Mouse (Mus musculus) frontal cortex, adult 2 months (tissue): ENCODE results near the gene Wfikkn2. TPM values are rescaled to one million over a fixed set of nuclear protein-coding genes. Genes with fewer than 3 reads are reported as not detected.

ENCODE experiments used
- DNase-seq, 2 experiments: peaks; one replicate each; pipeline ENCODE4 v3.0.0; 2022; ENCODE audit warnings: low spot score in 1 of 2; ENCODE audit errors: extremely low spot score in 1 of 2
- polyA plus RNA-seq: library from polyadenylated mRNA; depleted of rRNA; stranded (reverse); fragments of >200 nt; gene quantifications from 2 replicates; pipeline ENCODE4 v1.2.3, GENCODE M21; 2012; rRNA removed

Gene Wfikkn2
- polyA plus RNA-seq, 1 experiment, result 1.3 TPM

GRCm38 (mm10) chr11:94198405-94199146, 47.2 kb downstream of the Wfikkn2 start:
- DNase-seq, result no peak

GRCm38 (mm10) chr11:94196311-94196710, 49.5 kb downstream of the Wfikkn2 start:
- DNase-seq, result no peak

- no peak for DNase-seq
Observed at GRCm38 (mm10) chr11:94193109-94193508, 52.7 kb downstream of the Wfikkn2 start.

GRCm38 (mm10) chr11:94190665-94191064, 55.1 kb downstream of the Wfikkn2 start:
- DNase-seq, result no peak

- DNase-seq, result no peak
Observed at GRCm38 (mm10) chr11:94189579-94189978, 56.2 kb downstream of the Wfikkn2 start.

Other genes with a start within 250 kb of the Wfikkn2 start
- 127 and 139 TPM in 2 replicates for gene Spag9, start 249.9 kb downstream of the Wfikkn2 start, polyA plus RNA-seq
- 44.4 and 45.5 TPM in 2 replicates for gene Tob1, start 34.6 kb downstream of the Wfikkn2 start, polyA plus RNA-seq
- gene Gm21885, start 35.9 kb upstream of the Wfikkn2 start, polyA plus RNA-seq, result not detected in 2 replicates
- gene Luc7l3, start 76.0 kb upstream of the Wfikkn2 start, polyA plus RNA-seq, result 181 and 209 TPM in 2 replicates
- 138 and 164 TPM in 2 replicates for gene Ankrd40, start 82.0 kb upstream of the Wfikkn2 start, polyA plus RNA-seq
- gene Abcc3, start 147.0 kb upstream of the Wfikkn2 start, polyA plus RNA-seq, result 1.9 and 2.5 TPM in 2 replicates
- gene Cacna1g, start 228.2 kb upstream of the Wfikkn2 start, polyA plus RNA-seq, result 188 and 191 TPM in 2 replicates
- 0.24 and 0.34 TPM in 2 replicates for gene Spata20, start 240.2 kb upstream of the Wfikkn2 start, polyA plus RNA-seq